13 mouse cellular contexts compared by ENCODE assay signal in the genomic region with DNA sequence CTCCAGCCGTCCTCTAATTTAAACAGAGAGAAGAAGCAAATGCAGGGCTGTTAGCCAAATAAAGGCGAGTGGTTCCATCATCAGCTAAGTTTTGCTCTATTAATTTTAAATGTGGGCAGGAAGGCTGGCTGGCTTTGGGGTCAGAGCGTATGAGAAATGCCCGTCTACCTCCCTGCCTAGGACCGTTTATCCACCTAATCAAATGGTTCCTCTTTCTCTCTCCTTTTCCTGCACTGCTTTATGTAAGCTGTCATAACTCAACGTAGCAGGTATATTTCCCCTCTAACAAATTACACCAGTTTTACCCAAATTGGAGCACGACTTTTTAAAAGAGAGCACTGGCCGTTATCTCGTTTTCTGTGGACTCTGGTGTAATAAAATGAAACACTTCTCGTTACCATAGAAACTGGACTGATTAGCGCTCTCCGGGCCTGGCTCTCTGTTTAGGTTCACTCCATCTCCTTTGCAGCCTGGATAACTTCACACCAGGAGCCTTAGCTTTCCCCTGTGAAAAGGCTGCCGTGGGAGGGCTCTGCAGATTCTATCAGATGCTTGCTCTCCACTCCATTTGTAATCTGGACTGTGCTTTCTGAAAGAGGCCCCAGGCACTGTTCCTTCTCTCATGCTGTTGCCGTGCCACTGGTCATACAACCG.
DNase-seq lines count a peak whose midpoint lies in the region; ATAC-seq and TF ChIP-seq lines count a peak whose summit lies in the region.
"Had no signal": no experiment of that assay in that cellular context is flagged by ENCODE, and none has a peak within 500 bp of the region (broad histone marks: within the 10 kb centered on the region; RNA-seq: fewer than 3 reads in every experiment).

No protein-coding gene starts in this region.

- DNase-seq in left cerebral cortex, adult 2 months (ENCODE audit: extremely low spot score in 1 of 2, low spot score in 2 of 2), result peak; percentile 10 to 19
- DNase-seq in left cerebral cortex, postnatal 4 days, result no peak
- peak; percentile 16 for DNase-seq in brain, embryonic 18.5 days (ENCODE audit: low read depth, low spot score)
- no peak for DNase-seq in forebrain, embryonic 11.5 days (ENCODE audit: low spot score)
- DNase-seq in adipocyte (ENCODE audit: low spot score), result no peak
- no peak for DNase-seq in liver, embryonic 11.5 days (ENCODE audit: low spot score)
- DNase-seq: heart, adult 18-20 months; kidney, postnatal 14 days; thymus, postnatal 14 days had no signal

- no peaks in the 10 kb centered on the region for H3K9me3 ChIP-seq in forebrain, embryonic 11.5 days (ENCODE audit: control insufficient read depth, low read length)
- H3K9me3 ChIP-seq in liver, embryonic 11.5 days (ENCODE audit: control insufficient read depth, low read length), result no peaks in the 10 kb centered on the region
- H3K9me3 ChIP-seq: embryonic facial prominence, embryonic 15.5 days; lung, embryonic 15.5 days had no signal

- H3K27ac ChIP-seq in left cerebral cortex, adult 2 months, result no peak overlapping the region
- H3K27ac ChIP-seq in forebrain, embryonic 11.5 days (ENCODE audit: low read depth, low read length), result no peak overlapping the region
- H3K27ac ChIP-seq in liver, embryonic 11.5 days (ENCODE audit: low read depth, low read length), result no peak overlapping the region; the same call in 1 of the 2 replicates
- H3K27ac ChIP-seq: embryonic facial prominence, embryonic 15.5 days; lung, embryonic 15.5 days had no signal

- H3K9ac ChIP-seq in forebrain, embryonic 11.5 days (ENCODE audit: low read length), result no peak overlapping the region
- no peak overlapping the region for H3K9ac ChIP-seq in liver, embryonic 11.5 days (ENCODE audit: low read depth, low read length)
- H3K9ac ChIP-seq: embryonic facial prominence, embryonic 15.5 days; lung, embryonic 15.5 days had no signal

- intact Hi-C loops in left cerebral cortex, adult 2 months (cut with DNase I), result no loop called here
- intact Hi-C loops in left cerebral cortex, postnatal 4 days (cut with DNase I), result no loop called here

- no peak overlapping the region for H3K4me3 ChIP-seq in left cerebral cortex, adult 2 months
- H3K4me3 ChIP-seq in forebrain, embryonic 11.5 days (ENCODE audit: low read depth, low read length), result no peak overlapping the region
- no peak overlapping the region for H3K4me3 ChIP-seq in liver, embryonic 11.5 days (ENCODE audit: low read depth, low read length)
- H3K4me3 ChIP-seq: embryonic facial prominence, embryonic 15.5 days; lung, embryonic 15.5 days had no signal

- H3K36me3 ChIP-seq in forebrain, embryonic 11.5 days (ENCODE audit: control insufficient read depth, insufficient read depth, low read length), result no peaks in the 10 kb centered on the region
- H3K36me3 ChIP-seq in liver, embryonic 11.5 days (ENCODE audit: control insufficient read depth, insufficient read depth, low read length), result no peaks in the 10 kb centered on the region
- H3K36me3 ChIP-seq: embryonic facial prominence, embryonic 15.5 days; G1E; lung, embryonic 15.5 days had no signal

- H3K27me3 ChIP-seq in forebrain, embryonic 11.5 days (ENCODE audit: control insufficient read depth, insufficient read depth, low read length), result no peaks in the 10 kb centered on the region
- H3K27me3 ChIP-seq in liver, embryonic 11.5 days (replicated peaks; ENCODE audit: control insufficient read depth, insufficient read depth, low read length), result no peaks in the 10 kb centered on the region
- H3K27me3 ChIP-seq: embryonic facial prominence, embryonic 15.5 days; lung, embryonic 15.5 days had no signal

- ATAC-seq in forebrain, embryonic 11.5 days (replicated peaks; ENCODE audit: low FRiP score), result peak; percentile 61; the same call in 1 of the 2 replicates
- peak; percentile 63 for ATAC-seq in megakaryocyte progenitor cell, adult 5-6 weeks (replicated peaks; ENCODE audit: poor library complexity)
- no peak for ATAC-seq in liver, embryonic 11.5 days (replicated peaks; ENCODE audit: low FRiP score)

- 50% methylated on average over 15 of the region's 15 CpGs for WGBS in forebrain, embryonic 11.5 days
- 49% methylated on average over 15 of the region's 15 CpGs for WGBS in liver, embryonic 11.5 days

- H3K4me2 ChIP-seq in forebrain, embryonic 11.5 days (ENCODE audit: low read depth, low read length, severe bottlenecking), result no peak overlapping the region
- no peak overlapping the region for H3K4me2 ChIP-seq in liver, embryonic 11.5 days
- H3K4me2 ChIP-seq: embryonic facial prominence, embryonic 15.5 days; lung, embryonic 15.5 days had no signal

- H3K4me1 ChIP-seq in forebrain, embryonic 11.5 days (replicated peaks; ENCODE audit: control insufficient read depth, insufficient read depth, low read length), result no peaks in the 10 kb centered on the region
- H3K4me1 ChIP-seq in liver, embryonic 11.5 days (replicated peaks; ENCODE audit: control insufficient read depth, insufficient read depth, low read length), result no peaks in the 10 kb centered on the region; the same call in 1 of the 2 replicates
- H3K4me1 ChIP-seq: embryonic facial prominence, embryonic 15.5 days had no signal

- TF ChIP-seq CTCF in left cerebral cortex, adult 2 months (IDR thresholded peaks at IDR 0.05), result no peak

Comparison
In these comparisons a context has a peak if more than half of its experiments do, and no peak if none do; other contexts are left out.
1. DNase-seq: peak in left cerebral cortex, adult 2 months (2 of 2) and brain, embryonic 18.5 days (single experiment); none in left cerebral cortex, postnatal 4 days (single experiment), forebrain, embryonic 11.5 days (single experiment), adipocyte (single experiment) and liver, embryonic 11.5 days (single experiment).